Mouse (Mus musculus) CH12.LX (cell line): ENCODE results near the gene St3gal3. TPM values are rescaled to one million over a fixed set of nuclear protein-coding genes. Genes with fewer than 3 reads are reported as not detected.

Source experiments
- DNase-seq: peaks from one replicate; pipeline ENCODE4 v3.0.0-alpha.2; 2013; ENCODE audit errors: extremely low read depth
- H3K27ac ChIP-seq: 2 replicates; pipeline ENCODE4 v1.5.1; 2012; ENCODE audit warnings: low read depth, mild to moderate bottlenecking, control low read depth, moderate library complexity; ENCODE audit not compliant: insufficient read depth
- H3K27me3 ChIP-seq: replicated peaks from 2 replicates; pipeline ENCODE3; 2012; ENCODE audit warnings: inconsistent platforms
- H3K36me3 ChIP-seq, 2 experiments: replicated peaks in 1 of 2; 2 replicates each; pipeline versions ENCODE3 to v1.6.1; 2012; ENCODE audit warnings: inconsistent platforms in 1 of 2, low read length in 1 of 2, mild to moderate bottlenecking in 1 of 2, mixed read lengths in 1 of 2, moderate library complexity in 1 of 2; ENCODE audit not compliant: control insufficient read depth in 1 of 2, insufficient read depth in 1 of 2
- H3K4me1 ChIP-seq, 2 experiments: 2 replicates each; pipeline ENCODE4 v1.6.1; 2012; ENCODE audit warnings: inconsistent platforms in 1 of 2, moderate library complexity in 1 of 2; ENCODE audit not compliant: insufficient read depth in 2 of 2, control insufficient read depth in 1 of 2
- H3K4me2 ChIP-seq: 2 replicates; pipeline ENCODE4 v1.6.1; 2012; ENCODE audit warnings: low read depth, mild to moderate bottlenecking, control low read depth; ENCODE audit not compliant: poor library complexity, insufficient read depth, severe bottlenecking
- H3K4me3 ChIP-seq, 3 experiments: fragments of 150-350 bp in 1 of 3; sonication (generic) in 1 of 3; replicated peaks in 1 of 3; 2 replicates each; pipeline versions ENCODE3 to v1.5.1; 2011 to 2012; ENCODE audit warnings: low read depth in 2 of 3, low read length in 2 of 3, mild to moderate bottlenecking in 2 of 3, moderate library complexity in 2 of 3, control low read depth in 1 of 3, improper control_type of control experiment in 1 of 3, inconsistent platforms in 1 of 3, mixed read lengths in 1 of 3; ENCODE audit not compliant: poor library complexity in 1 of 3
- H3K79me2 ChIP-seq: replicated peaks from 2 replicates; pipeline ENCODE4 v1.6.1; 2012; ENCODE audit warnings: mild to moderate bottlenecking, moderate library complexity; ENCODE audit not compliant: control insufficient read depth, poor library complexity, insufficient read depth, severe bottlenecking; ENCODE audit errors: extremely low read depth
- H3K9ac ChIP-seq: 2 replicates; pipeline ENCODE4 v1.6.1; 2012; ENCODE audit warnings: low read depth, mild to moderate bottlenecking, control low read depth, moderate library complexity; ENCODE audit not compliant: insufficient read depth
- H3K9me3 ChIP-seq: replicated peaks from 2 replicates; pipeline ENCODE3; 2012; ENCODE audit warnings: low read length, inconsistent platforms, mixed read lengths
- CHD1 ChIP-seq: IDR thresholded peaks from 2 replicates; pipeline ENCODE4 v1.6.1; 2012; ENCODE audit warnings: low read depth, low read length, improper control_type of control experiment, inconsistent platforms
- CTCF ChIP-seq, 2 experiments: IDR thresholded peaks in 1 of 2; conservative IDR thresholded peaks in 1 of 2; 2 replicates each; pipeline ENCODE4 v1.5.1; 2011 to 2012; ENCODE audit warnings: low read depth in 2 of 2, low read length in 2 of 2, improper control_type of control experiment in 1 of 2, inconsistent platforms in 1 of 2, mild to moderate bottlenecking in 1 of 2, moderate library complexity in 1 of 2
- E2F4 ChIP-seq: IDR thresholded peaks from 2 replicates; pipeline ENCODE4 v1.6.1; 2011; ENCODE audit warnings: low read depth, low read length, improper control_type of control experiment; ENCODE audit not compliant: insufficient replicate concordance
- EP300 ChIP-seq: IDR thresholded peaks from 2 replicates; pipeline ENCODE4 v1.6.1; 2011; ENCODE audit warnings: low read length, improper control_type of control experiment
- ETS1 ChIP-seq: conservative IDR thresholded peaks from 2 replicates; pipeline ENCODE4 v1.6.1; 2012; ENCODE audit warnings: low read depth, mild to moderate bottlenecking, inconsistent platforms, low read length, improper control_type of control experiment, moderate library complexity
- HCFC1 ChIP-seq: IDR thresholded peaks from 2 replicates; pipeline ENCODE4 v1.6.1; 2012; ENCODE audit warnings: low read depth, mild to moderate bottlenecking, inconsistent platforms, low read length, improper control_type of control experiment
- JUN ChIP-seq: IDR thresholded peaks from 2 replicates; pipeline ENCODE4 v1.6.1; 2011; ENCODE audit warnings: low read depth, mild to moderate bottlenecking, low read length, improper control_type of control experiment, moderate library complexity; ENCODE audit not compliant: insufficient read depth
- KAT2A ChIP-seq: IDR thresholded peaks from 2 replicates; pipeline ENCODE4 v1.6.1; 2012; ENCODE audit warnings: low read length, improper control_type of control experiment, inconsistent platforms; ENCODE audit not compliant: insufficient replicate concordance
- MAZ ChIP-seq: IDR thresholded peaks from 2 replicates; pipeline ENCODE4 v1.6.1; 2012; ENCODE audit warnings: low read depth, mild to moderate bottlenecking, inconsistent platforms, low read length, improper control_type of control experiment, moderate library complexity
- MXI1 ChIP-seq: IDR thresholded peaks from 2 replicates; pipeline ENCODE4 v1.6.1; 2011; ENCODE audit warnings: mild to moderate bottlenecking, low read depth, low read length, improper control_type of control experiment
- MYC ChIP-seq: IDR thresholded peaks from 2 replicates; pipeline ENCODE4 v1.6.1; 2011; ENCODE audit warnings: low read depth, mild to moderate bottlenecking, improper control_type of control experiment, low read length
- NELFE ChIP-seq: IDR thresholded peaks from 2 replicates; pipeline ENCODE4 v1.6.1; 2011; ENCODE audit warnings: low read depth, low read length, improper control_type of control experiment
- PAX5 ChIP-seq: IDR thresholded peaks from 2 replicates; pipeline ENCODE4 v1.6.1; 2012; ENCODE audit warnings: low read length, inconsistent platforms, mixed read lengths
- POLR2A ChIP-seq: IDR thresholded peaks from 2 replicates; pipeline ENCODE4 v1.6.1; 2011; ENCODE audit warnings: low read depth, mild to moderate bottlenecking, improper control_type of control experiment, low read length
- POLR2AphosphoS2 ChIP-seq: IDR thresholded peaks from 2 replicates; pipeline ENCODE4 v1.6.1; 2011; ENCODE audit warnings: low read depth, low read length, improper control_type of control experiment
- RAD21 ChIP-seq: IDR thresholded peaks from 2 replicates; pipeline ENCODE4 v1.6.1; 2011; ENCODE audit warnings: low read depth, mild to moderate bottlenecking, low read length, improper control_type of control experiment, moderate library complexity
- RCOR1 ChIP-seq: conservative IDR thresholded peaks from 2 replicates; pipeline ENCODE4 v1.6.1; 2012; ENCODE audit warnings: low read depth, mild to moderate bottlenecking, inconsistent platforms, low read length, improper control_type of control experiment
- SIN3A ChIP-seq: IDR thresholded peaks from 2 replicates; pipeline ENCODE4 v1.6.1; 2012; ENCODE audit warnings: low read length, improper control_type of control experiment, inconsistent platforms
- SMC3 ChIP-seq: IDR thresholded peaks from 2 replicates; pipeline ENCODE4 v1.6.1; 2011; ENCODE audit warnings: low read depth, low read length, improper control_type of control experiment
- UBTF ChIP-seq: IDR thresholded peaks from 2 replicates; pipeline ENCODE4 v1.6.1; 2012; ENCODE audit warnings: low read depth, mild to moderate bottlenecking, inconsistent platforms, low read length, improper control_type of control experiment, moderate library complexity
- USF1 ChIP-seq: IDR thresholded peaks from 2 replicates; pipeline ENCODE4 v1.6.1; 2014; ENCODE audit warnings: low read depth, mild to moderate bottlenecking, inconsistent platforms, low read length, improper control_type of control experiment
- USF2 ChIP-seq: conservative IDR thresholded peaks from 2 replicates; pipeline ENCODE4 v1.6.1; 2011; ENCODE audit warnings: low read depth, low read length, improper control_type of control experiment
- ZC3H11A ChIP-seq: IDR thresholded peaks from 2 replicates; pipeline ENCODE4 v1.6.1; 2012; ENCODE audit warnings: low read depth, mild to moderate bottlenecking, inconsistent platforms, low read length, improper control_type of control experiment
- ZNF384 ChIP-seq: IDR thresholded peaks from 2 replicates; pipeline ENCODE4 v1.6.1; 2012; ENCODE audit warnings: low read depth, low read length, improper control_type of control experiment, inconsistent platforms
- dilution Hi-C: fragments of 300-500 bp; cut with MboI; formaldehyde crosslinking; loops from 2 replicates; pipeline ENCODE4 v1.14.3; 2020; ENCODE audit warnings: low sequenced_read_pairs; ENCODE audit not compliant: extremely low pct_unique_long_range_greater_than_20kb, extremely low pct_ligation_motif_present
- in situ Hi-C: fragments of 300-500 bp; cut with MboI; formaldehyde crosslinking; loops from 3 replicates; pipeline ENCODE4 v1.14.3; 2019; ENCODE audit warnings: low sequenced_read_pairs, low pct_ligation_motif_present, low pct_unique_long_range_greater_than_20kb, mixed read lengths
- polyA plus RNA-seq: library from polyadenylated mRNA; unstranded; fragments of >175 nt; gene quantifications from 2 replicates; pipeline ENCODE4 v1.2.1, GENCODE M21; 2012; ENCODE audit warnings: low read depth; ENCODE audit not compliant: insufficient read length
- total RNA-seq, 2 experiments: library from RNA; depleted of rRNA; stranded (reverse); fragments of 300-350 nt in 1 of 2; fragments of >200 nt in 1 of 2; gene quantifications; 2 replicates each; pipeline ENCODE4 v1.2.3; 2012 to 2014

Gene St3gal3
- total and polyA plus RNA-seq, 3 experiments: 7.1 to 10.1 (median 8.2) TPM

GRCm38 (mm10) chr4:118138891-118139290 is 4.2 kb upstream of the St3gal3 start:
- H3K36me3 ChIP-seq: peaks cover 65 to 79% of the 10 kb centered on the region in 2 experiments
- no peak for DNase-seq
- H3K27me3 ChIP-seq: no peaks in the 10 kb centered on the region
- dilution Hi-C loops: no loop called here
- TF ChIP-seq E2F4: no peak
- no peak for TF ChIP-seq HCFC1
- no peak for TF ChIP-seq PAX5
- no peak for TF ChIP-seq MAZ
- no peak overlapping the region for H3K4me2 ChIP-seq
- H3K27ac ChIP-seq: no peak overlapping the region
- H3K4me3 ChIP-seq: no peak overlapping the region
- H3K9me3 ChIP-seq: no peaks in the 10 kb centered on the region
- in situ Hi-C loops: no loop called here
- no peaks in the 10 kb centered on the region for H3K79me2 ChIP-seq
- no peak overlapping the region for H3K9ac ChIP-seq
- peaks cover 12 to 39% of the 10 kb centered on the region in 2 experiments for H3K4me1 ChIP-seq

GRCm38 (mm10) chr4:118137857-118138256 is 3.1 kb upstream of the St3gal3 start:
- peaks cover 54 to 68% of the 10 kb centered on the region in 2 experiments for H3K36me3 ChIP-seq
- TF ChIP-seq RCOR1 (no peak), UBTF (no peak), SIN3A (no peak), ZC3H11A (no peak), JUN (no peak), ZNF384 (no peak), SMC3 (no peak), KAT2A (no peak), POLR2A (no peak), POLR2AphosphoS2 (no peak), EP300 (no peak), NELFE (no peak), CHD1 (no peak), MYC (no peak), ETS1 (no peak), MXI1 (no peak), USF2 (no peak), CTCF (conservative IDR thresholded peaks at IDR 0.05 in 1 of 2, IDR thresholded peaks at IDR 0.05 in 1 of 2; ENCODE audit: low read depth in 2 of 2, low read length in 2 of 2) (no peak), USF1 (no peak), RAD21 (no peak)
- TF ChIP-seq, all 38 proteins: peak for 0
- Histone ChIP-seq H3K4me2 (no peak overlapping the region), H3K27me3 (no peaks in the 10 kb centered on the region), H3K27ac (no peak overlapping the region), H3K9ac (no peak overlapping the region), H3K9me3 (no peaks in the 10 kb centered on the region), H3K4me1 (peaks cover 3 to 39% of the 10 kb centered on the region in 2 experiments; a peak in 3 of 4 replicates), H3K4me3 (no peak overlapping the region), H3K79me2 (no peaks in the 10 kb centered on the region)
- dilution Hi-C loops (no loop called here), in situ Hi-C loops (no loop called here)
- DNase-seq: no peak
